Mouse (Mus musculus) midbrain, embryonic 15.5 days (tissue): Measurements from ENCODE around the gene Psma6. TPM values are rescaled to one million over a fixed set of nuclear protein-coding genes. Genes with fewer than 3 reads are reported as not detected.
A peak's percentile ranks its signal among the peaks of the same experiment; 100 is the strongest.

Experiments
- ATAC-seq: fragments of 200-750 bp; cut with Nextera tagmentation; replicated peaks from 2 replicates; pipeline ENCODE4 v1.8.0; 2017; ENCODE audit warnings: moderate TSS enrichment
- H3K27ac ChIP-seq: fragments of 300-500 bp; sonication (generic); 2 replicates; pipeline ENCODE4 v1.5.1; 2015; ENCODE audit warnings: mild to moderate bottlenecking, inconsistent platforms
- H3K27me3 ChIP-seq: fragments of 300-500 bp; sonication (generic); replicated peaks from 2 replicates; pipeline ENCODE4 v1.6.1; 2015; ENCODE audit warnings: inconsistent platforms
- H3K36me3 ChIP-seq: fragments of 300-500 bp; sonication (generic); replicated peaks from 2 replicates; pipeline ENCODE4 v1.6.1; 2015; ENCODE audit warnings: inconsistent platforms
- H3K4me1 ChIP-seq: fragments of 300-500 bp; sonication (generic); 2 replicates; pipeline ENCODE4 v1.6.1; 2015; ENCODE audit warnings: inconsistent platforms
- H3K4me2 ChIP-seq: fragments of 300-500 bp; sonication (generic); 2 replicates; pipeline ENCODE4 v1.6.1; 2015; ENCODE audit warnings: inconsistent platforms, mild to moderate bottlenecking, moderate library complexity
- H3K4me3 ChIP-seq: fragments of 300-500 bp; sonication (generic); 2 replicates; pipeline ENCODE4 v1.5.1; 2015; ENCODE audit warnings: mild to moderate bottlenecking, inconsistent platforms
- H3K9ac ChIP-seq: fragments of 300-500 bp; sonication (generic); 2 replicates; pipeline ENCODE4 v1.6.1; 2015; ENCODE audit warnings: mild to moderate bottlenecking, inconsistent platforms
- H3K9me3 ChIP-seq: fragments of 300-500 bp; sonication (generic); 2 replicates; pipeline ENCODE4 v1.6.1; 2016; ENCODE audit warnings: inconsistent platforms
- WGBS: fragments of 180-500 bp; shearing (Covaris S2); methylation state at CpG from one replicate; pipeline ENCODE4 v1.1.7; 2015; ENCODE audit warnings: mixed read lengths; 5-methylcytosine and 5-hydroxymethylcytosine counted together
- polyA plus RNA-seq: library from polyadenylated mRNA; unstranded; fragments of >200 nt; fragmentation: Nextera tagmentation; extraction: Ambion mirVana; gene quantifications from 2 replicates; pipeline ENCODE4 v1.2.1, GENCODE M21; 2015

The Psma6 gene
- polyA plus RNA-seq, 1 experiment from 2014 or later = 382 TPM

- H3K27me3 ChIP-seq = no peaks in the 10 kb centered on the region
- no peaks in the 10 kb centered on the region for H3K9me3 ChIP-seq
- peak overlapping the region; percentile 92 for H3K9ac ChIP-seq
- H3K27ac ChIP-seq = peak overlapping the region; percentile 91
- H3K4me2 ChIP-seq = peak overlapping the region; percentile 81
- H3K4me3 ChIP-seq = peak overlapping the region; percentile 94
- no peak for ATAC-seq
- H3K4me1 ChIP-seq = peaks cover 16% of the 10 kb centered on the region
- WGBS = 75% methylated on average over 9 of the region's 9 CpGs
- no peaks in the 10 kb centered on the region for H3K36me3 ChIP-seq
Measured at GRCm38 (mm10) chr12:55397544-55398239, 13.7 kb downstream of the Psma6 start.

- Histone ChIP-seq H3K4me3 (peak overlapping the region; percentile 94), H3K27me3 (no peaks in the 10 kb centered on the region)
Measured at GRCm38 (mm10) chr12:55398240-55399127, 14.5 kb downstream of the Psma6 start.

DNA sequence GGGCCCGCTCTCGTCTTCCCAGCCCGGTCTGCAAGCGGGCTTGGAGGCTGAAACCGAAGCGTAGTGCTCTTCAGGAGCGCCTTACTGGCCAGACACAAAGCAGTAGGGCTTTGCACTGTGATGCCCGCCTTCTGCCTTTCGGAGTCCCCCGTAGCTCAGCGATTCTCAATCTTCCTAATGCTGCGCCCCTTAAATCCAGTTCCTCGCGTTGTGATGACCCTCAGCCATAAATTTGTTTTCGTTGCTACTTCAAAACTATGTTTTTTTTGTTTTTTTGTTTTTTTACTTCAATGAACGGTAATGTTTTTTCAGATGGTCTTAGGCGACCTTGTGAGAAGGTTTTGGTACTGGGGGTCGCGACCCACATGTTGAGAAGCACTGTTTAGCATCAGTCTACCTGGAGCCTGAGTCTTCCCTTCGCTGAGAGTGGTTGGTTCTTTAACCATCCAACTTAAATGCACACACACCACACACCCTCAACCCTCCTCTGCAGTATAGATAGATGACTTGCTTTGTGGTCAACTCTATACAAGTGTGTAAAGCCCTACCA is 15.2 kb downstream of the Psma6 start:
- under 1% methylated on average over 20 of the region's 20 CpGs for WGBS
- peak overlapping the region; percentile 81 for H3K4me2 ChIP-seq
- peak overlapping the region; percentile 94 for H3K4me3 ChIP-seq
- H3K9me3 ChIP-seq = no peaks in the 10 kb centered on the region
- H3K9ac ChIP-seq = peak overlapping the region; percentile 92
- H3K36me3 ChIP-seq = no peaks in the 10 kb centered on the region
- peaks cover 16% of the 10 kb centered on the region for H3K4me1 ChIP-seq
- peak; percentile 38 for ATAC-seq
- H3K27ac ChIP-seq = peak overlapping the region; percentile 91
- H3K27me3 ChIP-seq = no peaks in the 10 kb centered on the region

More at GRCm38 (mm10) chr12:55398240-55399127, 14.5 kb downstream of the Psma6 start:
- under 1% methylated on average over 51 of the region's 51 CpGs for WGBS
- H3K36me3 ChIP-seq = no peaks in the 10 kb centered on the region
- peaks cover 16% of the 10 kb centered on the region for H3K4me1 ChIP-seq
- H3K9me3 ChIP-seq = no peaks in the 10 kb centered on the region
- peak overlapping the region; percentile 92 for H3K9ac ChIP-seq
- peak overlapping the region; percentile 91 for H3K27ac ChIP-seq
- H3K4me2 ChIP-seq = peak overlapping the region; percentile 81
- ATAC-seq = peak; percentile 100

- no peak overlapping the region for H3K4me3 ChIP-seq
- H3K36me3 ChIP-seq = peaks cover 16% of the 10 kb centered on the region; the same call in 1 of the 2 replicates
- H3K9me3 ChIP-seq = no peaks in the 10 kb centered on the region
- no peak overlapping the region for H3K4me2 ChIP-seq
- no peak overlapping the region for H3K9ac ChIP-seq
- H3K27me3 ChIP-seq = no peaks in the 10 kb centered on the region
- ATAC-seq = no peak
- H3K4me1 ChIP-seq = no peaks in the 10 kb centered on the region
- 92% methylated on average over 5 of the region's 5 CpGs for WGBS
- no peak overlapping the region for H3K27ac ChIP-seq
Measured at GRCm38 (mm10) chr12:55407888-55408287, 23.9 kb downstream of the Psma6 start.

DNA sequence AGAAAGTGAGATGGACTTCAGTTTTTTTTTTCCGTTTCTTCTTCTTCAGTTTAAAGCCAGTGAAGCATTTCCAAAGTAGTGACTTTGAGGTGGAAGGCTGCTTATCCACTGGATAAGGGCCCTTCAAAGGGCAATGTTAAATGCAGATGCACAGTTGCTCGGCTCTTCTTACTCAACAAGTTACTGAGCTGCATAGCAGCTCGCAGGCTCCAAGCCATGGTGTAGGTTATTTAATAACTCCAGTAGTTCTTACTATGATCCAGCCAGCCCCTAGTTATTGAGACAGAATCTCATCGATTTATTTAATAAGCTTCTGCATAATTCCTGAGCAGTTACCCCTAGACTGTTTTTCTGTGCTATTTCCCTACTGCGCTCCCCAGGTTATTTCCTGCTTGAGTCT is 31.2 kb downstream of the Psma6 start:
- Histone ChIP-seq H3K4me3 (no peak overlapping the region), H3K4me2 (no peak overlapping the region), H3K27ac (no peak overlapping the region), H3K9me3 (no peaks in the 10 kb centered on the region), H3K36me3 (peaks cover 70% of the 10 kb centered on the region), H3K27me3 (no peaks in the 10 kb centered on the region), H3K4me1 (no peaks in the 10 kb centered on the region), H3K9ac (no peak overlapping the region)
- ATAC-seq = no peak
- 94% methylated on average over 5 of the region's 5 CpGs for WGBS

DNA sequence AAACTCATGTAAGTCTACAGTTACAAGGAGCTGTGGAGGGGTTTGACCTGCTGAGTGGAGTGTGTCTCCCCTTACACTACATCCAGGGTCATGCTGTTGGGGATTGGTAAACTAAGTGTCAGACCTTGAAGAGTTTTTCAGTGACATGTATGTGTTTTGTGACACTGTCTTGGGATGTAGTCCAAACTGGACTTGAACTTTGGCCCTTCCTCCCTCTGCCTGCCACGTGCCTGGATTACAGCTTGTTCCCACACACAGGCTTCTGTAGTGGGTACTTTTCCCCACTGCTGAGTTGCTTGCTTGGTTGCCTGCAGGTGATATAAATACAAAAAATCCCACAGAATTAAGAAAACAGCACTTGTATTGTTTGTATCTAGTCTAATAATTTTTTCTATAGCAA is 31.7 kb downstream of the Psma6 start:
- Histone ChIP-seq H3K9me3 (no peaks in the 10 kb centered on the region), H3K4me2 (no peak overlapping the region), H3K27me3 (no peaks in the 10 kb centered on the region), H3K36me3 (peaks cover 74% of the 10 kb centered on the region), H3K27ac (no peak overlapping the region), H3K9ac (no peak overlapping the region), H3K4me3 (no peak overlapping the region), H3K4me1 (no peaks in the 10 kb centered on the region)
- 69% methylated on average over 1 of the region's 1 CpGs for WGBS
- no peak for ATAC-seq

DNA sequence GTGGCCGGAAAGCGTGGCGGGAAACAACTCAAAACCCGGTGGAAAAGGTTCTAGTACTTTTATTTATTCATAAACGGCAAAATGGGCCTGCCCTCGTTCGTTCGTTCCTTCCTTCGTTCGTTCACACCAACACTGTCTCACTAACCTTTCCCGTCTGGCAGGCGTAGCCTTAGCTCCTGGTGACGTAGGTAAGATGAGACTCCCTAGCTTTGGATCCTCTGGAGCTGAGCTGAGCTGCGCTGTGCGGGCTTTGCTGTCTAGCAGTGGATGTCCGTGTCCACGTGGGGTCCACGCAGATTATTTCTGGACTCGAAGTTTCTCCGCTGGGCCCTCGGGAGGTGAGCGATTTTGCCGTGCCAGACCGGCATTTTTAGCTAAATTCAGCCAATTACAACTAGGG is 36.2 kb downstream of the Psma6 start:
- Histone ChIP-seq H3K4me3 (no peak overlapping the region), H3K4me1 (no peaks in the 10 kb centered on the region), H3K27me3 (no peaks in the 10 kb centered on the region), H3K36me3 (peaks cover 45% of the 10 kb centered on the region), H3K9ac (no peak overlapping the region), H3K4me2 (no peak overlapping the region), H3K27ac (no peak overlapping the region), H3K9me3 (no peaks in the 10 kb centered on the region)
- ATAC-seq = no peak
- 95% methylated on average over 24 of the region's 24 CpGs for WGBS

- H3K27me3 ChIP-seq = no peaks in the 10 kb centered on the region
- H3K36me3 ChIP-seq = peaks cover 31% of the 10 kb centered on the region
- WGBS = 49% methylated on average over 3 of the region's 3 CpGs
- no peak overlapping the region for H3K4me2 ChIP-seq
- H3K9me3 ChIP-seq = no peaks in the 10 kb centered on the region
- H3K4me3 ChIP-seq = no peak overlapping the region
- ATAC-seq = no peak
- no peak overlapping the region for H3K27ac ChIP-seq
- no peaks in the 10 kb centered on the region for H3K4me1 ChIP-seq
- H3K9ac ChIP-seq = no peak overlapping the region
Measured at GRCm38 (mm10) chr12:55422057-55422456, 38.0 kb downstream of the Psma6 start.

- H3K4me2 ChIP-seq = no peak overlapping the region
- H3K4me3 ChIP-seq = no peak overlapping the region
- H3K4me1 ChIP-seq = no peaks in the 10 kb centered on the region
- no peaks in the 10 kb centered on the region for H3K9me3 ChIP-seq
- no peak overlapping the region for H3K9ac ChIP-seq
- H3K27ac ChIP-seq = no peak overlapping the region
- no peaks in the 10 kb centered on the region for H3K27me3 ChIP-seq
- H3K36me3 ChIP-seq = no peaks in the 10 kb centered on the region
- WGBS = 94% methylated on average over 7 of the region's 7 CpGs
- no peak for ATAC-seq
Measured at GRCm38 (mm10) chr12:55426300-55426699, 42.3 kb downstream of the Psma6 start.

DNA sequence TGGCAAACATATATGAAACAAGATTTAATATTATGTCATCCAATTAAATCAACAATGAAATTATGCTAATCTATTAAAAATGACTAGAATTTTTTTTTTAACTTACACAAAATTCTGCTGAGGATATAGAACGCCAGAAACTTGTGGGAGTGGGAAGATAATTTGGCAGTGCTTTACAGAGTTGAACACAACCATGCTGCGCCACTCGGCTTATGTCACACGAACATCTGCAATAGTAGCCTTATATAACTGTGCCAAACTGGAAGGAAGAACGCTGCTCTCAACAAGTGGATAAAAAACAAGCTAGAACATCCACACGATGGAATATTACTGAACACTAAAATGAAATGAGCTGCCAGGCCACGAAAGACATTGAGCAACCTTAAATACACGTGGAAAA is 45.2 kb downstream of the Psma6 start:
- Histone ChIP-seq H3K4me2 (no peak overlapping the region), H3K27me3 (no peaks in the 10 kb centered on the region), H3K27ac (no peak overlapping the region), H3K36me3 (no peaks in the 10 kb centered on the region), H3K9me3 (no peaks in the 10 kb centered on the region), H3K4me1 (no peaks in the 10 kb centered on the region), H3K4me3 (no peak overlapping the region), H3K9ac (no peak overlapping the region)
- no peak for ATAC-seq
- 91% methylated on average over 8 of the region's 8 CpGs for WGBS

- Histone ChIP-seq H3K4me3 (no peak overlapping the region), H3K9ac (no peak overlapping the region), H3K27ac (no peak overlapping the region), H3K4me1 (no peaks in the 10 kb centered on the region), H3K27me3 (no peaks in the 10 kb centered on the region), H3K4me2 (no peak overlapping the region), H3K36me3 (no peaks in the 10 kb centered on the region), H3K9me3 (no peaks in the 10 kb centered on the region)
- WGBS = 81% methylated on average over 4 of the region's 4 CpGs
- no peak for ATAC-seq
Measured at GRCm38 (mm10) chr12:55429956-55430355, 45.9 kb downstream of the Psma6 start.

- no peak overlapping the region for H3K9ac ChIP-seq
- 92% methylated on average over 7 of the region's 7 CpGs for WGBS
- H3K4me2 ChIP-seq = no peak overlapping the region
- H3K27ac ChIP-seq = no peak overlapping the region
- no peaks in the 10 kb centered on the region for H3K9me3 ChIP-seq
- no peaks in the 10 kb centered on the region for H3K36me3 ChIP-seq
- no peaks in the 10 kb centered on the region for H3K27me3 ChIP-seq
- H3K4me3 ChIP-seq = no peak overlapping the region
- H3K4me1 ChIP-seq = no peaks in the 10 kb centered on the region
- no peak for ATAC-seq
Measured at GRCm38 (mm10) chr12:55432284-55432919, 48.4 kb downstream of the Psma6 start.
